Mouse (Mus musculus) lung, adult 2 months (tissue): ENCODE data around the gene Myt1.

Experiments used
- CTCF ChIP-seq: fragments of 200-500 bp; IDR thresholded peaks from 2 replicates; pipeline ENCODE4 v1.5.1; 2011; ENCODE audit warnings: mild to moderate bottlenecking, low read length, control low read depth; ENCODE audit not compliant: insufficient read depth
- POLR2A ChIP-seq: fragments of 200-500 bp; IDR thresholded peaks from 2 replicates; pipeline ENCODE4 v1.6.1; 2011; ENCODE audit warnings: low read depth, mild to moderate bottlenecking, control low read depth, low read length, borderline replicate concordance; ENCODE audit errors: extremely low read depth

DNA sequence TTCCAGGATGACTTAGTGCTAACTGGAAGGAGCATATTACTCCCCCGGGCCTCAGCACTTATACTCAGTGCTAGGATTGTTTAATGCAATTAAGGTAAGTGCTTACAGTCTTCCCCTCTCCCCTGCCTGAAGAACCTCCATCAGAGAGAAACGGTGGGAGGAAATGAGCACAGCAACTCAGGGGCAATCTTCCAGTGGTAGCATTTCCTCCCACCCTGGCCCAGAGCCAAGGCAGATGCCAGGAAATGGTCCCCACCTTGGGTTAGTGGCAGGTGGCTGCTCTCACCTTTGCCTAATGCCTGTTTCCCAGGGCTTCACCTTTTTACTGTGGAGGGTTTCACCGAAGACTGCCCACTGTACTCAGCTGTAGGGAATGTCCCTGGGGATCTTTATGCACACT, 33.1 kb upstream of the Myt1 start:
- TF ChIP-seq CTCF (no peak), POLR2A (no peak)
